Mouse (Mus musculus): ENCODE measurements around the gene Abtb1.

Gene Abtb1

DNA sequence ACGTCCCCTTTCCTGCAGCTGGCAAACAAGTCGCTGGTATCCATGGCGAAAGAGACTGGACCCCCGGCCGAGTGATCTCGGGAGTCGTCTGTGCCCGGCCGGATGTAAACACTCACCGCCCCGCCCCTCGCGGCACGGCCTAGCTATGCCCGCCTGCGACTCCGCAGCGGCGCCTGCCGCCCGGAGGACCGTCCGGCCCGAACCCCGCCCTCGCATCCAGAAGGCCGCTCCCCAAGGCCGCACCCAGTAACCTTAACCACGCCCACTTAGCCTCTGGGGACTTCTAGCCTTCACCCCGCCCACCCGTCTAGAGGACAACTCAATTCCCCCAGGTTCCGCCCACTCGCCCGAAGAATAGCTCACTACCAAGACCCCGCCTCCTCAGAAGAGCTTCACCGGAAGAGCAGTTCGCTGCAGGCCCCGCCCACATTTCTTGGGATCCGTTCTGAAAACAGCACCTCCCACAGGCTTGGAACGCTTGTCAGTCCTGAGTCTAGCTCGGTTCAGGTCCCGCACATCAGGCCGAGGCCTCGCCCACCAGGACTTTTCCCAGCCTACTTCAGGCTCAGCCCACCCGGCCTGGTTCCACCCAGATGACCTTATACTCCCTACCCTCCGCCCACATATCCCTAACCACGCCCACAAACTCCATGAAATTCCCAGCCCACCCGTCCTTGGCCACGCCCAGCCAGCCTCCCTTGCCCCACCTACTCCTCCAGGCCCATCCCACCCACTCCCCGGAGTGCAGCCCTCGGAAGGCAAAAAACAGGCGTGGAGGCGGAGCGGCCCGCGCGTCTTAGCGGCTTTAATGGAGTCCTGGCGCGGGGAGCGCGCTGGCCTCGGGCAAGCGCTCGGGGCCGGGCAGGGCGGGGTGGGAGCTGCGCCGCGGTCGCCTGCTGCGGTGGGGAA lies at the start of gene Abtb1:
Gene Abtb1, minus strand, starts transcription at position 204 of the 909 bp plus-strand sequence.
- DNase-seq (ENCODE audit: low spot score in 2 of 2): peak; percentile 99

DNA sequence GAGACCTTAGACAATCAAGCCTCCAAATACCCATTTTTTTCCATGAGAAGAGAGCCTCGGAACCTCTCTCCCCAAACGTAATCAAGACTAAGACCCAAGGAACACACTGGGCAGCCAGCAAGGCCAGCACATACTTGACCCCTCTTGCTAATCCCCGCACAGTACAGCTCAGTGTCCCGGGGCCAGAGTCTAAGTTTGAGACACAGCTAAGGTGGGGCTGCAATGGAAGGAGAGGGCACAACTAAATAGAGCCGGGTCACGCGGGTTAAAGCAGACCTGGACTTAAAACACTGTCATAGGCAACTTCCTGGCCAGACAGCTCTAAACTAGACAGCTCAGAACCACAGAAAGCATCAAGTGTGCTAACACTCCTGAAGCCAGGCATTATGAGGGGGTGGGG lies 49.0 kb upstream of the Abtb1 start:
- DNase-seq (ENCODE audit: low spot score in 2 of 2): no peak

DNA sequence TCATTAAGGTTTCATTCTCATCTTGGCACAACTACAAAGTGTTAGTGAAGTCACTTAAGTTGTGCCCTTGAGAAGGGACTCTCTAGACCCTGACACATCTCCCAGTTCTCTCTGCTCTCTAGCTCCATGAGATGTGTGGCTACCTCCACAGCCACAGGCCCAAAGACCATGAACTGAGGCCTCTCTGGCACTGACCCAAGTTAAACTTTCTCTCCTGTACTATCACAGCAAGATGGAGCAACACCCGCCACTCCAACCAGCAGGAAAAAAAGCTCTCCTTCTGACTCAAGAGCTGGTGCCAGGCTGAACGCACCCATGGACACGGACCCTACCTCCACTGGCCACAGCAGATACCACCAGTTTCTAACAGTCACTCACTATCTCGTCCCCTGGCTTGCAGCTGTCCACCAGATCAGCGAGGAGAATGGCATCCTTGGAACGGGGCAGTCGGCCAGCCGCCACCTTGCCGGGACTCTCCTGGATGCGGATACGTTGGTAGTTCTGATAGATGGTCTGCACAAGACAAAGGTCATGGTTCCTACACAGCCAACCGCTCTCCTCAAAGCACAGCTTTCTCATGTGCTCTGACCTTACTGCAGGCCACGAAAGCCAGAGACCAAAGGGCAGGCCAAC lies 47.7 kb upstream of the Abtb1 start:
- no peak for DNase-seq (ENCODE audit: low spot score in 2 of 2)

DNA sequence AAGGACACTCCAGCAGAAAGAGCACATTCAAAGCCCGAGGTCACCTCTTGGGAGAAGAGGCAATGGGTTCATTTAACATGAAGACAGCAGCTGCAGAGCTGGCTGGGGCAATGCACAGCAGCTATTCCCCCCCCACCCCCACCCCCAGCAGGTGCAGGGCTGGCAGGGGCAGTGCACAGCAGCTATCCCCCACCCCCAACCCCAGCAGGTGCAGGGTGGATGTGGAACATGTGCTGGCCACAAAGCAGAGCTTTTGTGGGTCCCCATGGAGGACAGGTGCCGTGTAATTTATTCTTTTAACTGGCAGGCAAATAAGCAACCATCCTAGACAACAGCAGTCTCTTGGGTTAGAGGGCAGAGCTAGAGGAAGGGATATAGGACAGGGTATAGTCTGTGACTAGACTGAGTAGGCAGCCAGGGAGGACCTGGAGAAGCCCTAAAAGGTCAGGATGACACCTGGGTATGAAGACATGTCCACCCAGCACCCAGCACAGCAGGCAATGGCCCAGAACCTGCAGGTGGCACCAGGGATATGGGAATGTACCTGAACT lies 44.7 kb upstream of the Abtb1 start:
- no peak for DNase-seq (ENCODE audit: low spot score in 2 of 2)

DNA sequence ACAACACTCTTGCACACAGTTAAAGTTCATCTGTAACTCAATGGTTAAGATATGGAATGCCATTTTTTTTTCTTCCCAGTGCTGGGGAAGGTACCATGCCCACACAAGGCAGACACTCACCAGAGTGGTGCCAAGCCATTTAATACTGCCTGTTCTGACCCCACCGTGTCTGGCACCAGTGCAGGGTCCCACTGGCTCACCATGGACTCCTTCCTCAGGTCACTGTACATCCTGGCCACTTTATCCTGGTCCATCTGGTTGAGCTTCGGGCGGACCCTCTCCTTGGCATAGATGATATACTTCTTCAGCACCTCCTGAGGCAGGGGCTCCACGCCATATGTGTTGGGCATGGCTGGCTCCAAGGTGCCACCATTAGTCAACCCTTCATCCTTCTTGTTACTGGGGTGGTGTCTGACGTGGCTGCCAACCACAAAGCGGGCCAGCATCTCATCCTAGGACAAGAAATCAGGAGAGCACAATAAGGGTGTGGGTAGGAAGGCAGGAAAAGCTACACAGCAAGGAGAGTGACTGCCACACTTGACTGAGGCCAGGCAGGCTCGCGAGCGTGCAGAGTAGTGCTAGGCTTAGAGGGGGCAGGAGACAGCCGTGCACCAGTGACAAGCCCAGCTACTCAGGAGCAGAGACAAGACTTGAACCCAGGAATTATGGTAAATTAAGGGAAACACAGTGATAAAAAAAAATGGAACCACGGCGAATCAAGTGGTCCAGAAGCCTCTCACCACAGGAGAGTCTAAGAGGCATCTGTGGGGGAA lies 44.0 kb upstream of the Abtb1 start:
- DNase-seq (ENCODE audit: low spot score in 2 of 2): no peak

DNA sequence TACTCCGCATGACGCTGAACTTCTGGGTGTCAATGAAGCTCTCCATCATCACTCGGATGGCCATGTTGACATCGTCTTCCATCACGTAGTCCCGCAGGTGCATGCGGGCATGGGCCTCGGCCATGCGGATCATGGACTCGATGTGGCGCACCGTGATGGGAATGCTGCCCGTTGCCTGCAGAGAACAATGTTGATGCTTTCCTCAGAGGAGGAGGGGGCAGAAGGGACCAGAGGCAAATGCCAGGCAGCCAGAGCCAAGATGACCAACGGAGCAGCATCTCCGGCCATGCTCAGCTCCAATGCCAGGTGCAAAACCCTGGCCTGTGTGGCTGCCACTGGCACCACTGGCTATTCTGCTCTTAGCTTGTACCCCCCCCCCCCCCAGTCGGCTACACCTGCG lies 42.9 kb upstream of the Abtb1 start:
- DNase-seq (ENCODE audit: low spot score in 2 of 2): no peak

DNA sequence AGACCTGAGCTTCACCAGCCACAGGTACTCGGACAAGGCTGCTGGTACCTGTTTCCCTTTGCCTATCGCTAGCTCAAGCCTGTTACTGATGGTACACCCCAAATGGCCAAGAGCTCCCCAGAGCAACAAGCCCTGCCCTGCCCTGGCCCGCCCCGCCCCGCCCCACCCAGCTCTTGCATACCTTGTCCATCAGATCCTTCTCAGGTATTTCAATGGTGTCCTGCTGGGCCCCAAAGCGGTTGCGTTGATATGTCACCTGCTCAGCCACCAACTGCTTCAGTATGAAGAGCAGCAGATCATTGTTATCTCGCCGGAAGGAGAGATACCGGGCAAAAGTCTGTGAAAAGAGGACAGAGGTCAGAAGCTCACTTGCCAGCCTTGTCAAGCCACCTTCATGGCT lies 42.4 kb upstream of the Abtb1 start:
- DNase-seq (ENCODE audit: low spot score in 2 of 2): no peak

DNA sequence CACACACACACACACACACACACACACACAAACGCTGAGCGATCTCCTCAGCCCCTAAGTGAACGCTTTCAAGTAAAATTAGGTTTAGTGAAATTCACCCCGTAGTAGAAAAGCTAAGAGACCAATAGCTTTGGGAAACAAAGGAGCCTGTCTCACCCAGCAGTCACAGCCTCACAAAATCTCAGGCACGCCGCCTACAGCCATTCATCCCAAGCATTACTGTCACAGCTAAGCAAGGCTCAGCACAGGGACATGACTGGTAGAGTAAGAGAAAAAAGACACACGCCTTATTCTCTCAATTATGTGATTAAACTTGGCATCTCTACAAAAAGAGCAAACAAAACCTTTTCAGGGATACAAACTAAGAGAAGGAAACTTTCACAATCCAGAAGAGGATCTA lies 39.5 kb upstream of the Abtb1 start:
- no peak for DNase-seq (ENCODE audit: low spot score in 2 of 2)

DNA sequence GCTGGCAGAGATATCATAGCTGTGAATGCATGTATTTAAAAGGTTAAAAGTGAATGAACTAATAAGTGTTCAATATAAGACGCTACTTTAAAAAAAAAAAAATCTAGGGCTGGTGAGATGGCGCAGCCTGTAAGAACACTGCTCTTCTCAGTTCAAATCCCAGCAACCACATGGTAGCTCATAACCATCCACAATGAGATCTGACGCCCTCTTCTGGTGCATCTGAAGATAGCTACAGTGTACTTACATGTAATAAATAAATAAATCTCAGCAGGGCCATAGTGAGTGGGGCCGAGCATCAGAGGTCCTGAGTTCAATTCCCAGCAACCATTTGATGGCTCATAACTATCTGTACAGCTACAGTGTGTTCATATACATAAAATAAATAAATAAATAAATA lies 37.7 kb upstream of the Abtb1 start:
- no peak for DNase-seq (ENCODE audit: low spot score in 2 of 2)

DNA sequence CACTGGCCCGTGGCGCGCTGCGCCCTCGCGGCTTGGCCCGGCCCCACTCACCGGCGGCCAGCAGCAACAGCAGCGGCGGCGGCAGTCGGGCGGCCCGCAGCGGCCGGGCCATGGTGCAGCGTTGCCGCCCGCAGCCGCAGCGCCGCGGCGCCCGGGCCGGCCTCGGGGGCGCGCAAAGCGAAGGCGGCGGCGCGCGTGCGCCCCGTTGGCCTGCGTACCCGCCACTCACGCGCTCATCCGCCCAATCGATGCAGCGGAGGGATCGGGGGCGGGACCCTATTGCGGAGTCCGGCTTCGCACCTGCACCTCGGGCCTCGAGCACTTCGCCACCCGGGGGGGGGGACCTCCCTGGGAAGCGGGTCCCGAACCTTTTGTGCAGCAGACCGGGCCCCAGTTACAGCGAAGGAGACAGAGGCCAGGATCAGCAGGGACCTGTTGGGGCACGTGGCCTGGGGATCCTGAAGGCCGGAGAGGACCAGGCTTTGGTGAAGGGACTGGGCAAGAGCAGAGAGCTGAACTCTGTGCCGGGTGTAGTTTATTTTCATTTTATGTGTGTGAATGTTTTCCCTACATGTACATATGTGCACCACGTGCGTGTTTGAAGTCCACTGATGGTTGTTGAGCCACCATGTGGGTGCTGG lies 33.2 kb upstream of the Abtb1 start, which contains the start of gene Podxl2:
Gene Podxl2, minus strand, starts transcription at position 177 of the 641 bp plus-strand sequence.
- peak; percentile 73 to 82 for DNase-seq (ENCODE audit: low spot score in 2 of 2)

DNA sequence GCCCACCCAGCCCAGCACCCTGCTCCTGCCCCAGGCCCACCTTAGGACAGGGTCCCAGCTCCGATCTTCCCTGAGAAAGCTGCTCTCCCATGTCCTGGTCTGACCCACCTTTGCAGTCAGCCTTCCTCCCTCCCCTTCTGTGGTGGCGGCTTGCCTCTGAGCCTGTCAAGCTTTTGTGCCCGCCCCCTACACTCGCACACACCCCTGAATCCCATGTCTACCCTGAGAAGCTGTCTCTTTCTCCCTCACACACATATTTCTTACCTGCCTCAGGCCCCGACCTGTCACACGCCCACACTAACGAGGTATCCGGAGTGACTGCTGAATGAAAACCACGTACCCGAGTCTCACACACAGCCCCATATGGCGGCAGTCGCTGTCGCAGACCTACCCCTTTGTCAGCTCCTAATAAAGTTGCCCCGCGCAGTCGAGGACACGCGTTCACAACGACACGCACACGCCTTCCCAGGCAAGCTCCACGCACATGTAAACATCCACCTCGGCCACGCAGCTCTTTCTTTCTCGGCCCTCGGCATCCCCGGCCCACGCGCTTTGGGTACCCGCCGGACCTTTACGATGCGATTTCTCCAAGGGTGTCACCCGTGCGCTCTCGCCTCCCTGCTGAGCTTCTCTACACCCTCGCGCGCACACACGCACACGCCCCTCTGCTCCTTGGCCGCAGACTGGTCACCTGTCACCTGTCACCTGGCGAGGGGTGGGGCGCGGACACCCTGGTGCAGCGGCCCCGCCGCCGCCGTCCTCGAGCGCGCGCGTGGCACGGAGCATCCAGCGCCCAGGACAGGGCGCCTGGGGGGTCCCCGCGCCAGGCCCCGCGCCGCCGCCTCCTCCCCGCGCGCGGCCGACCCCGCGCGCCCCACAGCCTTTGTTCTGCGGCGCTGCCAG lies 32.4 kb upstream of the Abtb1 start:
- DNase-seq (ENCODE audit: low spot score in 2 of 2): peak in 1 of 2 experiments; percentile 47

DNA sequence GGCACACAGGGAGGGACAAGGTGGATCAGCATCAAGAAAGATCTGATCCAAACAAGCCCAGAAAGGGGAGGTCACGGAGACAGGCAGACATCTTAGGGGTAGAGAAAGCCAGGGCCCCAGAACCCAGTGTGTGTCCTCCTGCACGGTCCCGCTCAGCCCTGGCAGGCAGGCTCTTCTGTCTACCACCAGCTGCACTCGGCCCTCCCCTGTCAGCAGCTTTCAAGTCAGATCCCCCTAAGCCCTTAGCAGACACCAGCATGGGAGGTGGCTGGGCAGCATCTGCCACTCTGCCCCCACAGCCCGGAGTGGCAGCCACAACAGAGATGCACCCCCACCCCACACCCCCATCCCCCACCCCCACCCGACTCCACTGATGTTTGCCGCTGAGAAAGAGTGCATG lies 31.0 kb upstream of the Abtb1 start:
- DNase-seq (ENCODE audit: low spot score in 2 of 2): no peak

DNA sequence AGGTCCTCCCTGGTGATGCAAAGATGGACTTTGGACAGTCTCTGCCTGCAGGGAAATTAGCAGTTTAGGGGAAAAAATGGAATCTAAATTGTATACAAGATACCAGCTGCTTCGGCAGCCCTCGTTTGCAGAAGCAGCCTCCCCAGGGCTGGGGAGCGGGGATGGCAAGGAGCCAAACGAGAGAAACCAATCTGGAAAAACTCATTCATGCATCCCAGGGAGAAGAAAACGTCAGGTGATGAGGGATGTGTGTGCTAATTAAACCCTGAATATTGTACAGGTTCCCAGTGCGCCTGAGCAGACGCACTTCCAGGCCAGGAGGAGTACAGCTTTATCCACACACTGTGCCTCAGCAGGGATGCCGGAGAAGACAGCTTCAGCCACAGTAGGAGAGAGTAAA lies 29.8 kb upstream of the Abtb1 start:
- DNase-seq (ENCODE audit: low spot score in 2 of 2): peak; percentile 56 to 69

DNA sequence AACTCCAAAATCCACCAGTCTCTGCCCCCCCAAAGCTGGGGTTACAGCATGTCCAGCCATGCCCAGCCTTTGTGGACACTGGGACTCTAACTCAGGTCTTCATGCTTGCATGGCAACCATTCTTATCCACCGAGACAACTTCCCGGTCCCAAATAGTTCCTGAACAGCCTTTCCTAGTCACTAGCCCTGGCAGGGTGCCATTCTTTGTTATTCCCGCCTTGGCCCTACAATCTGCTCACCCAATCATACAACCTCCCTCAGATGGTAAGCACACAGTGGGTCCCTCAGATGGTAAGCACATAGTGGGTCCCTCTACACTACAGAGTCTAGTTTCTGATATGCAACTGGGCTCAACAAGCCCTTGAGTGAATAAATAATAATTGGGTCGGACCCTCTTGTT lies 28.8 kb upstream of the Abtb1 start:
- no peak for DNase-seq (ENCODE audit: low spot score in 2 of 2)

DNA sequence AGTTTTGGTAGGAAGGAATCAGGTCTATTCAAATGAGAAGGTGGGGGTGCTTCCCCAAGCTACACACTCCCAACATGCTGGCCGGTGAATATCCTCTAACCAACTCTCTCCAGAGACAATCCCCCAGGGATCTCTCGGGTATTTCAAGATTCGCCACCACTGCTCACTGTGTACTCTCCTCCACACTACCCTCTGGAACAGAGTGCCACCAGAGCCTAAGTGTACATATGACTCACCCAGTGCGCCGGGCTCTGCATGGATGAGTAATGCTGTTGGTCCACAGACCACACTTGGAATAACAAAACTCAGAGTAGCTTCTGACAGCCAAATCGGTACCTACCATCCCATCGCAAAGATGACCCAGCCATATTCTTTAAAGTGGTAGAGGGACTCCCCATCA lies 27.7 kb upstream of the Abtb1 start:
- DNase-seq (ENCODE audit: low spot score in 2 of 2): peak in 1 of 2 experiments; percentile 67

DNA sequence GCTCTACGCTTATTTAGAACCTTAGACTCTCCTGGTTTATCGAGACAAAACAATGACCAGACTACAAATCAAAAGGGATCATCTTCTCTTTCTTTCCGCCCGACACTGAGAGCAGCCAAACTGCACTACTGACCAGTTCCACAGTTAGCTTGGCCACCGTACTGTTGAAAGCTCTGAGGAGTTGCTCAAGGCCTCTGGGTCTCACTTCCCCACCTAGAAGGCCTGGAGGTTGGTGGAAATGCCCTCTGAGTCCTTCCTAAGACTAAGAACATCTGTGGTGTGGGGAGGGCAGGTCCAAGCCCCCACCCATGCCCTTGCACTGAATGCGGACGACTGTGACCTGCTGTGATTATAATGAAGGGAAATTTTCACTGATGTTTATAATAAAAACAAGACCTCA lies 23.9 kb upstream of the Abtb1 start:
- DNase-seq (ENCODE audit: low spot score in 2 of 2): no peak

DNA sequence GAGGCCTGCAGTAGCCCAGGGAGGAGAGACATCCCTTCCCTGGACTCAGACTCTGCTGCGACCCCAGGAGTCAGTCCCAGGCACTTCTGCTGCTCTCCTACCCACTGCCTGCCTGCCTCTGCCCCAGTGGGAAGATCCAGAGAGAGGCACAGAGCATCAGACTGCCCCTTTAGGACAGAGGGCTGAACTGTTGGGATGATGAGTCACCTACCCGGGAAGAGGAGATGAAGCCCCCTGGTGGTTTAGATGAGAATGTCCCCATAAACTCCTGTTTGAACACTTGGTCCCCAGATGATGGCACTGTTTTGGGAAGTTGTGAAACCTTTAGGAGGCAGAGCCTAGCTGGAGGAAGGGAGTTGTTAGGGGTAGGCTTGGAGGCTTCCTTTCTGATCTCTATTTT lies 19.1 kb upstream of the Abtb1 start:
- no peak for DNase-seq (ENCODE audit: low spot score in 2 of 2)

DNA sequence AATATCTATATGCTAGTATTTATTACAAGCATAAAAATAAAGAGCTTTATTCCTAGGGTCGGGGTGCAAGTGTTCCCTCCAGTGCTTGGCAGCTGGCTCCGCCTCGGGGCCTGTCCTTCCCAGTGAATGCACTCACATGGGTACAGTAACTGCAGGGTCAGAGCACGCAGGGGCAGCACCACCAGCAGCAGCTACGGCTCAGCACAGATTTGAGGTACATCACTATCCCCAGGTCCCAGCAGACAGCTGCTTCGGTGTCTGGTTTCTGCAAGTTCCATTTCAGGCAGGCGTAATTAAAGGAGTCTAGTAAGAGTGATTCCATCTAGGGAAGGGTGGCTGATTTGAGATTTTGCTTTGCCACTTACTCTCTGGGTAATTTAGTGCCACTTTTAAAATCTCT lies 16.6 kb upstream of the Abtb1 start:
- no peak for DNase-seq (ENCODE audit: low spot score in 2 of 2)

DNA sequence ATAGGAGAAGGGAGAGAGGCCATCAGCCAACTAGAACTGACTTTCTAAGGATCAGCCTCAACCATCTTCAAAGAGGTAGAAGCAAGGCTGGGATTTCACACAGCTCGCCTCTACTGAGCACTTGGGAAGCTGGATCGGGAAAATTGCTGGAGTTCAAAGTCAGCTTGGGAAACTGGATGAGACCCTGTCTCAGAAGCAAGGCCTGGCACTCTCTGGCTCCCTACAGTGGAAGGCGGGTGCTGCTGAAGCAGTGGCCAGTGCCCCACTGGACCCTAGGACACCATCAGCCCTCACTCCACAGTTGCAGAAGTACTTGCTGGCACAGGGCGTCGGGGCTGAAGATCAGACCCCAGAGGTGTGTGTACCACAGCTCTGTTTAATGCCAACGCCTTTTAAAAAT lies 16.0 kb upstream of the Abtb1 start:
- DNase-seq (ENCODE audit: low spot score in 2 of 2): no peak

DNA sequence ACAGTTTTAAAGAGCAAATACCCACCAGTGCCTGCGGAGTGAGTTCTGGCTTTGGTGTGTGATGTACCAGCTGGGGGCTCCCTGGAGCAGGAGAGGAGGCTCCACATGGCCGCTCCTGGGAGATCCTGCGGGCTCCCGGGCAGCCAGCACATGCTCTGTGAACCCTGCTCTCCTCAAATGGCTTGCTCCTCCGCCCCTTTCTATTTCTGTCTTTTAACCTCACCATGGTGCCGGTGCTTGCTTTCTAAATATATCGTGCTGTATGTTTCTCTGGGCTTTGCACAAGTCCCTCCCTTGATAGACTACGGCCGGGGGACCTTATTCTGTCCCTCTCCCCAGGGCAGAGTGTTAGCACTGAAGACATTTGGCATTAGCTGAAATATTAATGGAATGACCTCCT lies 15.5 kb upstream of the Abtb1 start:
- DNase-seq (ENCODE audit: low spot score in 2 of 2): no peak

DNA sequence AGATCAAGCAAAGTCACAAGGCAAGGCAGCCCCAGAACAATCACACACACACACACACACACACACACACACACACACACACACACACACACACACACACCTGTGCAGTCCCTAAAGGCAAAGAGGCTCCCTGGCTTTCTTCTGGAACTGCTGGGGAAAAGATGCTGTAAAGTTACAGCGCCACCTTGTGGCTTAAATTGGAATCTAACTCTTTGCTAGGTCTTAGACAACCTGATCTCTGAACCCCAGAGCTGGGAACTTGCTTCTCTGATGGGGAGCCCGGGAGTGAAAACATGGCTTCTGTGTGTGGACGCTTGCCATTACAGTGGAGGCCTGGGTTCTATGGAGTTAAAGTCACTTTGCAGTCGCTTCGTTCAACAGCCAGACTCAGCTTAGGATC lies 13.9 kb upstream of the Abtb1 start:
- DNase-seq (ENCODE audit: low spot score in 2 of 2): peak in 1 of 2 experiments; percentile 73
